Mouse (Mus musculus) forebrain, postnatal 0 days (tissue): ENCODE results near the gene Cenpv. TPM values are rescaled to one million over a fixed set of nuclear protein-coding genes. Genes with fewer than 3 reads are reported as not detected.
A peak's percentile ranks its signal among the peaks of the same experiment; 100 is the strongest.
"Not testable (repeated sequence)": the region's sequence is repeated elsewhere in the genome, so short reads cannot be mapped to it uniquely, and the experiment has no call there.

ENCODE experiments used
- ATAC-seq: fragments of 200-750 bp; cut with Nextera tagmentation; 2 replicates; pipeline ENCODE4 v1.8.0; 2017; ENCODE audit warnings: mild to moderate bottlenecking, moderate library complexity
- DNase-seq: peaks from one replicate; pipeline ENCODE4 v3.0.0-alpha.2; 2015
- H3K27ac ChIP-seq: fragments of 300-500 bp; sonication (generic); 2 replicates; pipeline ENCODE4 v1.5.1; 2014; ENCODE audit warnings: low read depth, mild to moderate bottlenecking, antibody characterized with exemption, low read length, moderate library complexity, mixed read lengths
- H3K27me3 ChIP-seq: fragments of 300-500 bp; sonication (generic); 2 replicates; pipeline ENCODE4 v1.6.1; 2014; ENCODE audit warnings: mild to moderate bottlenecking, low read length, mixed read lengths; ENCODE audit not compliant: insufficient read depth
- H3K36me3 ChIP-seq: fragments of 300-500 bp; sonication (generic); 2 replicates; pipeline ENCODE4 v1.6.1; 2014; ENCODE audit warnings: mild to moderate bottlenecking, moderate library complexity; ENCODE audit not compliant: insufficient read depth
- H3K4me1 ChIP-seq: fragments of 300-500 bp; sonication (generic); 2 replicates; pipeline ENCODE4 v1.6.1; 2014; ENCODE audit warnings: antibody characterized with exemption; ENCODE audit not compliant: insufficient read depth
- H3K4me2 ChIP-seq: fragments of 300-500 bp; sonication (generic); 2 replicates; pipeline ENCODE4 v1.6.1; 2014; ENCODE audit warnings: low read depth, mild to moderate bottlenecking, moderate library complexity
- H3K4me3 ChIP-seq: fragments of 300-500 bp; sonication (generic); 2 replicates; pipeline ENCODE4 v1.5.1; 2014; ENCODE audit warnings: low read depth, low read length, mixed read lengths
- H3K9ac ChIP-seq: fragments of 300-500 bp; sonication (generic); 2 replicates; pipeline ENCODE4 v1.6.1; 2014; ENCODE audit warnings: mild to moderate bottlenecking
- H3K9me3 ChIP-seq: fragments of 300-500 bp; sonication (generic); 2 replicates; pipeline ENCODE4 v1.6.1; 2016; ENCODE audit warnings: low read length
- CTCF ChIP-seq: sonication (generic); IDR thresholded peaks from 2 replicates; pipeline ENCODE4 v1.5.1; 2016; ENCODE audit warnings: antibody characterized with exemption, control low read depth, low read depth
- WGBS: fragments of 180-500 bp; shearing (Covaris S2); extraction: QIAGEN DNeasy Blood & Tissue Kit; methylation state at CpG from one replicate; pipeline ENCODE4 v1.1.7; 2014; 5-methylcytosine and 5-hydroxymethylcytosine counted together
- polyA plus RNA-seq: library from polyadenylated mRNA; unstranded; fragments of >200 nt; fragmentation: Nextera tagmentation; extraction: Ambion mirVana; gene quantifications from 2 replicates; pipeline ENCODE4 v1.2.1, GENCODE M21; 2015
- total RNA-seq: library from RNA; depleted of rRNA; stranded (reverse); fragments of >200 nt; gene quantifications from 2 replicates; pipeline ENCODE4 v1.2.3, GENCODE M21; 2014

Cenpv gene
- total and polyA plus RNA-seq, 2 experiments from 2014 or later: 50.8 to 79.0 TPM

- no peak overlapping the region for H3K9ac ChIP-seq
- no peak overlapping the region for H3K4me3 ChIP-seq
- 73% methylated on average over 2 of the region's 2 CpGs for WGBS
- H3K27me3 ChIP-seq: no peaks in the 10 kb centered on the region
- TF ChIP-seq CTCF: no peak
- no peaks in the 10 kb centered on the region for H3K9me3 ChIP-seq
- ATAC-seq (no peak), DNase-seq (no peak)
- H3K27ac ChIP-seq: no peak overlapping the region
- H3K4me1 ChIP-seq: no peaks in the 10 kb centered on the region
- peaks cover 30% of the 10 kb centered on the region for H3K36me3 ChIP-seq
- no peak overlapping the region for H3K4me2 ChIP-seq
Measured at GRCm38 (mm10) chr11:62522283-62522682, 16.8 kb downstream of the Cenpv start.

GRCm38 (mm10) chr11:62518991-62519390 lies 20.1 kb downstream of the Cenpv start:
- Histone ChIP-seq H3K4me2 (no peak overlapping the region), H3K27ac (0 out of 2 replicates have a peak overlapping the region, but pooled peaks have one; percentile 3), H3K9ac (no peak overlapping the region), H3K4me3 (no peak overlapping the region), H3K9me3 (no peaks in the 10 kb centered on the region), H3K27me3 (no peaks in the 10 kb centered on the region), H3K36me3 (peaks cover 2% of the 10 kb centered on the region), H3K4me1 (no peaks in the 10 kb centered on the region)
- ATAC-seq (peak; percentile 75), DNase-seq (no peak)
- 27% methylated on average over 2 of the region's 2 CpGs for whole genome bisulfite sequencing
- no peak for TF ChIP-seq CTCF

- no peak overlapping the region for H3K9ac ChIP-seq
- H3K27ac ChIP-seq: no peak overlapping the region
- no peaks in the 10 kb centered on the region for H3K4me1 ChIP-seq
- DNase-seq (no peak), ATAC-seq (no peak)
- no peaks in the 10 kb centered on the region; the same call in 1 of the 2 replicates for H3K36me3 ChIP-seq
- H3K4me3 ChIP-seq: no peak overlapping the region
- no peaks in the 10 kb centered on the region for H3K9me3 ChIP-seq
- no peaks in the 10 kb centered on the region for H3K27me3 ChIP-seq
- no peak for TF ChIP-seq CTCF
- WGBS: 68% methylated on average over 6 of the region's 6 CpGs
- no peak overlapping the region for H3K4me2 ChIP-seq
Measured at GRCm38 (mm10) chr11:62513311-62513710, 25.8 kb downstream of the Cenpv start.

GRCm38 (mm10) chr11:62512529-62513080 lies 26.5 kb downstream of the Cenpv start:
- Histone ChIP-seq H3K27ac (no peak overlapping the region), H3K9me3 (no peaks in the 10 kb centered on the region), H3K9ac (no peak overlapping the region), H3K4me1 (no peaks in the 10 kb centered on the region), H3K36me3 (no peaks in the 10 kb centered on the region; the same call in 1 of the 2 replicates), H3K27me3 (no peaks in the 10 kb centered on the region), H3K4me3 (no peak overlapping the region), H3K4me2 (no peak overlapping the region)
- DNase-seq (no peak), ATAC-seq (no peak)
- WGBS: 92% methylated on average over 8 of the region's 8 CpGs
- no peak for TF ChIP-seq CTCF

GRCm38 (mm10) chr11:62511444-62512202 lies 27.4 kb downstream of the Cenpv start:
- Histone ChIP-seq H3K4me1 (no peaks in the 10 kb centered on the region), H3K36me3 (no peaks in the 10 kb centered on the region; the same call in 1 of the 2 replicates), H3K27me3 (no peaks in the 10 kb centered on the region), H3K9ac (no peak overlapping the region), H3K9me3 (no peaks in the 10 kb centered on the region), H3K4me2 (no peak overlapping the region), H3K27ac (no peak overlapping the region), H3K4me3 (no peak overlapping the region)
- DNase-seq (no peak), ATAC-seq (no peak)
- TF ChIP-seq CTCF: no peak
- 68% methylated on average over 13 of the region's 13 CpGs for WGBS

GRCm38 (mm10) chr11:62510956-62511355 lies 28.1 kb downstream of the Cenpv start:
- H3K4me3 ChIP-seq: no peak overlapping the region
- no peak for ATAC-seq
- DNase-seq: no peak
- H3K27ac ChIP-seq: no peak overlapping the region
- whole genome bisulfite sequencing: 87% methylated on average over 5 of the region's 5 CpGs
- no peaks in the 10 kb centered on the region for H3K27me3 ChIP-seq
- H3K36me3 ChIP-seq: no peaks in the 10 kb centered on the region; the same call in 1 of the 2 replicates
- H3K4me1 ChIP-seq: no peaks in the 10 kb centered on the region
- no peak overlapping the region for H3K4me2 ChIP-seq
- TF ChIP-seq CTCF: no peak
- H3K9me3 ChIP-seq: no peaks in the 10 kb centered on the region
- H3K9ac ChIP-seq: no peak overlapping the region

- Histone ChIP-seq H3K27ac (no peak overlapping the region), H3K27me3 (no peaks in the 10 kb centered on the region), H3K9ac (no peak overlapping the region), H3K4me2 (no peak overlapping the region), H3K4me1 (no peaks in the 10 kb centered on the region), H3K4me3 (no peak overlapping the region), H3K36me3 (no peaks in the 10 kb centered on the region; the same call in 1 of the 2 replicates), H3K9me3 (no peaks in the 10 kb centered on the region)
- no peak for DNase-seq
- no peak for TF ChIP-seq CTCF
- ATAC-seq: no peak
- 80% methylated on average over 3 of the region's 3 CpGs for WGBS
Measured at GRCm38 (mm10) chr11:62509571-62509970, 29.5 kb downstream of the Cenpv start.

- not testable (repeated sequence) for ATAC-seq, H3K4me2 ChIP-seq, H3K4me1 ChIP-seq, H3K27ac ChIP-seq, H3K9ac ChIP-seq, DNase-seq, H3K4me3 ChIP-seq, H3K9me3 ChIP-seq, H3K36me3 ChIP-seq, H3K27me3 ChIP-seq
- 96% methylated on average over 5 of the region's 5 CpGs for WGBS
Measured at GRCm38 (mm10) chr11:62508816-62509215, 30.2 kb downstream of the Cenpv start.

- H3K36me3 ChIP-seq, H3K9me3 ChIP-seq, H3K4me3 ChIP-seq, H3K4me1 ChIP-seq, H3K9ac ChIP-seq, H3K27me3 ChIP-seq, H3K4me2 ChIP-seq, DNase-seq, H3K27ac ChIP-seq, ATAC-seq: not testable (repeated sequence)
- WGBS: 93% methylated on average over 13 of the region's 13 CpGs
Measured at GRCm38 (mm10) chr11:62508365-62508764, 30.7 kb downstream of the Cenpv start.
